Mouse (Mus musculus): ENCODE data around the gene Gm49358.

GRCm38 (mm10) chr10:86810612-86811011, 46.8 kb downstream of the Gm49358 start:
- TF ChIP-seq CTCF (IDR thresholded peaks at IDR 0.05; ENCODE audit: borderline replicate concordance, insufficient read depth, low read depth, low read length) (no peak), POLR2A (IDR thresholded peaks at IDR 0.05; ENCODE audit: borderline replicate concordance, insufficient read depth, low read length) (no peak)
